Mouse (Mus musculus) olfactory bulb, adult 2 months (tissue): ENCODE measurements around the gene Gm525.

Source experiments
- CTCF ChIP-seq: fragments of 200-500 bp; IDR thresholded peaks from 2 replicates; pipeline ENCODE4 v1.5.1; 2012; ENCODE audit warnings: low read depth, mild to moderate bottlenecking, low read length, moderate library complexity; ENCODE audit not compliant: insufficient read depth
- POLR2A ChIP-seq: fragments of 200-500 bp; IDR thresholded peaks from 2 replicates; pipeline ENCODE4 v1.6.1; 2012; ENCODE audit warnings: mild to moderate bottlenecking, low read depth, low read length, moderate library complexity; ENCODE audit not compliant: insufficient read depth

DNA sequence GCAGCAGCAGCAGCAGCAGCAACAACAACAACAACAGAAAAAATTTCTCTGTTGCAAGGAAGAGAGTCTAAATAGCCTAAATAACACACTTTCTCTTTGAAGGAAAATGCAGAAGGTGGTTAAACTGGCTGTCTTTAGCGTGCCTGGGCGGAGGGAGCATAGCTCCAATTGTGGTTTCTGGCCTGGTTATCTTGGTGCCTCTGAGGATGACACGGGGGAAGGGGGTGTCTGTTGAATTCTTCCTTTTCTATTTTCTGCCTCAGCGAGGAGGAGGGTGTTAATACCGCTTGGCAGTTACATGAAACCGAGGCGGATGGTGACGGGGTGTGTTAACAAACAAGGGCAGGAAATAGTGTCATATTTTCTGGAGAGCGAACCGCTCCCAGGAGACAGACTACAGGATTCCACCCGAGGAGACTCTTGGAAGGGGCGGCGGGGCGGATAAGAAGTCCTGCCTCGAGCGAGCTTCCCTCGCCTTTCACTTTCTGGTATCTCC lies 27.2 kb downstream of the Gm525 start:
- TF ChIP-seq POLR2A (no peak), CTCF (no peak)
